36 mouse cellular contexts compared by ENCODE assay signal in genomic region chr12:118966321-118966720, GRCm38 (mm10). TPM values are rescaled to one million over a fixed set of nuclear protein-coding genes. Genes with fewer than 3 reads are reported as not detected.
"Had no signal": no experiment of that assay in that cellular context is flagged by ENCODE, and none has a peak within 500 bp of the region (broad histone marks: within the 10 kb centered on the region; RNA-seq: fewer than 3 reads in every experiment).

Gene Abcb5 (minus strand): TSS chr12:118966421.

- DNase-seq: left cerebral cortex, postnatal 4 days; liver; liver, embryonic 13.5 days; liver, postnatal 0 days; lung, adult 18-20 months; lung, adult 2 months; lung, embryonic 14.5 days; lung, postnatal 10 days; lung, postnatal 14 days; lung, postnatal 36 days; lung, postnatal 4 days; midbrain, embryonic 14.5 days had no signal

- H3K36me3 ChIP-seq: limb, embryonic 10.5 days; limb, embryonic 12.5 days; limb, embryonic 13.5 days; limb, embryonic 15.5 days; liver, embryonic 12.5 days; liver, embryonic 13.5 days; liver, embryonic 15.5 days; lung, embryonic 15.5 days; midbrain, embryonic 10.5 days; midbrain, embryonic 12.5 days; midbrain, embryonic 13.5 days; midbrain, embryonic 15.5 days had no signal

- H3K27me3 ChIP-seq: limb, embryonic 12.5 days; limb, embryonic 13.5 days; limb, embryonic 15.5 days; liver, embryonic 12.5 days; liver, embryonic 13.5 days; liver, embryonic 15.5 days; lung, embryonic 15.5 days; megakaryocyte, embryonic 14.5 days; midbrain, embryonic 12.5 days; midbrain, embryonic 13.5 days; midbrain, embryonic 15.5 days had no signal

- H3K4me3 ChIP-seq: left cerebral cortex, adult 2 months; limb, embryonic 10.5 days; limb, embryonic 12.5 days; limb, embryonic 13.5 days; limb, embryonic 15.5 days; liver, embryonic 12.5 days; liver, embryonic 13.5 days; liver, embryonic 15.5 days; lung, embryonic 15.5 days; megakaryocyte, embryonic 14.5 days; midbrain, embryonic 10.5 days; midbrain, embryonic 12.5 days; midbrain, embryonic 13.5 days; midbrain, embryonic 15.5 days had no signal

- H3K4me2 ChIP-seq: limb, embryonic 12.5 days; limb, embryonic 13.5 days; limb, embryonic 15.5 days; liver, embryonic 11.5 days; liver, embryonic 12.5 days; liver, embryonic 13.5 days; liver, embryonic 15.5 days; lung, embryonic 14.5 days; lung, embryonic 15.5 days; midbrain, embryonic 11.5 days; midbrain, embryonic 12.5 days; midbrain, embryonic 13.5 days; midbrain, embryonic 15.5 days had no signal

RNA-seq across cellular contexts. Expression of gene Abcb5, which starts in this region (rescaled TPM):
- polyA plus RNA-seq: limb, embryonic 10.5 days; limb, embryonic 11.5 days; limb, embryonic 12.5 days; limb, embryonic 15.5 days; liver, adult 2 months; liver, embryonic 11.5 days; liver, embryonic 12.5 days; liver, embryonic 13.5 days; liver, embryonic 14.5 days; liver, embryonic 15.5 days; liver, embryonic 16.5 days; liver, postnatal 0 days; lung, adult 2 months; lung, embryonic 14.5 days; lung, embryonic 15.5 days; lung, embryonic 16.5 days; lung, postnatal 0 days; macrophage; midbrain, embryonic 10.5 days; midbrain, embryonic 11.5 days; midbrain, embryonic 12.5 days; midbrain, embryonic 13.5 days; midbrain, embryonic 14.5 days; midbrain, embryonic 15.5 days; midbrain, embryonic 16.5 days; midbrain, postnatal 0 days had no signal
